Mouse (Mus musculus) hindbrain, embryonic 11.5 days (tissue): ENCODE measurements at regions not wholly inside any gene's neighbourhood (a gene's known extent, or its start where the extent isn't known, plus 50 kb on each side); places are given as distances from the start of the nearest gene placed in this dataset.

Experiments used
- ATAC-seq: fragments of 200-750 bp; cut with Nextera tagmentation; 2 replicates; pipeline ENCODE4 v1.8.0; 2017; ENCODE audit warnings: mild to moderate bottlenecking, moderate TSS enrichment, moderate library complexity; ENCODE audit not compliant: low FRiP score
- DNase-seq: peaks from one replicate; pipeline ENCODE4 v3.0.0-alpha.2; 2015; ENCODE audit warnings: low spot score
- H3K27ac ChIP-seq: fragments of 300-500 bp; sonication (generic); 2 replicates; pipeline ENCODE4 v1.5.1; 2014; ENCODE audit warnings: mild to moderate bottlenecking, low read depth, low read length
- H3K27me3 ChIP-seq: fragments of 300-500 bp; sonication (generic); 2 replicates; pipeline ENCODE4 v1.6.1; 2014; ENCODE audit warnings: mild to moderate bottlenecking, low read length, moderate library complexity, mixed read lengths; ENCODE audit not compliant: control insufficient read depth, insufficient read depth
- H3K36me3 ChIP-seq: fragments of 300-500 bp; sonication (generic); 2 replicates; pipeline ENCODE4 v1.6.1; 2014; ENCODE audit warnings: mild to moderate bottlenecking, low read length, moderate library complexity, mixed read lengths; ENCODE audit not compliant: control insufficient read depth, insufficient read depth
- H3K4me1 ChIP-seq: fragments of 300-500 bp; sonication (generic); replicated peaks from 2 replicates; pipeline ENCODE4 v1.6.1; 2014; ENCODE audit warnings: low read length, mixed read lengths; ENCODE audit not compliant: control insufficient read depth, insufficient read depth
- H3K4me2 ChIP-seq: fragments of 300-500 bp; sonication (generic); replicated peaks from 2 replicates; pipeline ENCODE4 v1.6.1; 2014; ENCODE audit warnings: mild to moderate bottlenecking, low read depth, low read length
- H3K4me3 ChIP-seq: fragments of 300-500 bp; sonication (generic); 2 replicates; pipeline ENCODE4 v1.5.1; 2014; ENCODE audit warnings: low read depth, low read length
- H3K9ac ChIP-seq: fragments of 300-500 bp; sonication (generic); 2 replicates; pipeline ENCODE4 v1.6.1; 2014; ENCODE audit warnings: low read depth, low read length
- H3K9me3 ChIP-seq: fragments of 300-500 bp; sonication (generic); 2 replicates; pipeline ENCODE4 v1.6.1; 2016; ENCODE audit warnings: low read length; ENCODE audit not compliant: control insufficient read depth
- WGBS: fragments of 180-500 bp; shearing (Covaris S2); extraction: QIAGEN DNeasy Blood & Tissue Kit; methylation state at CpG from one replicate; pipeline ENCODE4 v1.1.7; 2014; 5-methylcytosine and 5-hydroxymethylcytosine counted together

GRCm38 (mm10) chr9:43990124-43990523 is 53.1 kb upstream of the Thy1 start:
- H3K36me3 ChIP-seq = no peaks in the 10 kb centered on the region
- no peaks in the 10 kb centered on the region for H3K27me3 ChIP-seq
- no peak overlapping the region for H3K27ac ChIP-seq
- no peak overlapping the region for H3K4me3 ChIP-seq
- no peak overlapping the region for H3K9ac ChIP-seq
- DNase-seq = no peak
- H3K4me1 ChIP-seq = peaks cover 2% of the 10 kb centered on the region; the same call in 1 of the 2 replicates
- ATAC-seq = no peak
- no peak overlapping the region for H3K4me2 ChIP-seq
- H3K9me3 ChIP-seq = no peaks in the 10 kb centered on the region
- 78% methylated on average over 11 of the region's 11 CpGs for WGBS

GRCm38 (mm10) chr9:43993221-43993976 is 49.8 kb upstream of the Thy1 start:
- H3K27ac ChIP-seq = no peak overlapping the region
- WGBS = 25% methylated on average over 9 of the region's 9 CpGs

More at GRCm38 (mm10) chr9:43993221-43993976, 49.8 kb upstream of the Thy1 start:
- DNase-seq (peak; percentile 15), ATAC-seq (no peak)
- no peak overlapping the region for H3K4me2 ChIP-seq
- no peaks in the 10 kb centered on the region for H3K9me3 ChIP-seq
- H3K9ac ChIP-seq = no peak overlapping the region
- H3K36me3 ChIP-seq = no peaks in the 10 kb centered on the region
- no peak overlapping the region for H3K4me3 ChIP-seq
- H3K4me1 ChIP-seq = peaks cover 2% of the 10 kb centered on the region; the same call in 1 of the 2 replicates
- H3K27me3 ChIP-seq = no peaks in the 10 kb centered on the region
